Mouse (Mus musculus) heart, embryonic 14.5 days (tissue): ENCODE measurements at regions not wholly inside any gene's neighbourhood (a gene's known extent, or its start where the extent isn't known, plus 50 kb on each side); places are given as distances from the start of the nearest gene placed in this dataset.

Source experiments
- ATAC-seq: fragments of 200-750 bp; cut with Nextera tagmentation; 2 replicates; pipeline ENCODE4 v1.8.0; 2017; ENCODE audit warnings: low read depth, moderate TSS enrichment; ENCODE audit not compliant: insufficient number of reproducible peaks, insufficient read depth, low FRiP score
- H3K27ac ChIP-seq, 2 experiments: fragments of 200-500 bp in 1 of 2; fragments of 300-500 bp in 1 of 2; sonication (generic) in 1 of 2; replicated peaks in 1 of 2; 2 replicates each; pipeline ENCODE4 v1.5.1; 2012 to 2014; ENCODE audit warnings: low read depth in 2 of 2, low read length in 2 of 2, control low read depth in 1 of 2, mild to moderate bottlenecking in 1 of 2, mixed read lengths in 1 of 2; ENCODE audit not compliant: control insufficient read depth in 1 of 2, insufficient read depth in 1 of 2
- H3K27me3 ChIP-seq: fragments of 300-500 bp; sonication (generic); 2 replicates; pipeline ENCODE4 v1.6.1; 2014; ENCODE audit warnings: mild to moderate bottlenecking, low read length, control low read depth; ENCODE audit not compliant: control insufficient read depth, insufficient read depth
- H3K36me3 ChIP-seq: fragments of 300-500 bp; sonication (generic); 2 replicates; pipeline ENCODE4 v1.6.1; 2014; ENCODE audit warnings: mild to moderate bottlenecking, control low read depth, low read length, mixed read lengths; ENCODE audit not compliant: control insufficient read depth, insufficient read depth
- H3K4me1 ChIP-seq, 2 experiments: fragments of 200-500 bp in 1 of 2; fragments of 300-500 bp in 1 of 2; sonication (generic) in 1 of 2; 2 replicates each; pipeline ENCODE4 v1.6.1; 2012 to 2014; ENCODE audit warnings: low read length in 2 of 2, control low read depth in 1 of 2, mixed read lengths in 1 of 2; ENCODE audit not compliant: control insufficient read depth in 2 of 2, insufficient read depth in 2 of 2
- H3K4me2 ChIP-seq: fragments of 300-500 bp; sonication (generic); 2 replicates; pipeline ENCODE4 v1.6.1; 2014; ENCODE audit warnings: mild to moderate bottlenecking, low read length
- H3K4me3 ChIP-seq, 2 experiments: fragments of 200-500 bp in 1 of 2; fragments of 300-500 bp in 1 of 2; sonication (generic) in 1 of 2; 2 replicates each; pipeline ENCODE4 v1.5.1; 2012 to 2014; ENCODE audit warnings: low read length in 2 of 2, mild to moderate bottlenecking in 2 of 2, control low read depth in 1 of 2, low read depth in 1 of 2, moderate library complexity in 1 of 2; ENCODE audit not compliant: control insufficient read depth in 1 of 2, insufficient read depth in 1 of 2
- H3K9ac ChIP-seq: fragments of 300-500 bp; sonication (generic); 2 replicates; pipeline ENCODE4 v1.6.1; 2014; ENCODE audit warnings: mild to moderate bottlenecking, low read length
- H3K9me3 ChIP-seq: fragments of 300-500 bp; sonication (generic); 2 replicates; pipeline ENCODE4 v1.6.1; 2016; ENCODE audit warnings: low read length, control low read depth; ENCODE audit not compliant: control insufficient read depth
- WGBS: fragments of 180-500 bp; shearing (Covaris S2); extraction: QIAGEN DNeasy Blood & Tissue Kit; methylation state at CpG from one replicate; pipeline ENCODE4 v1.1.7; 2014; 5-methylcytosine and 5-hydroxymethylcytosine counted together

DNA sequence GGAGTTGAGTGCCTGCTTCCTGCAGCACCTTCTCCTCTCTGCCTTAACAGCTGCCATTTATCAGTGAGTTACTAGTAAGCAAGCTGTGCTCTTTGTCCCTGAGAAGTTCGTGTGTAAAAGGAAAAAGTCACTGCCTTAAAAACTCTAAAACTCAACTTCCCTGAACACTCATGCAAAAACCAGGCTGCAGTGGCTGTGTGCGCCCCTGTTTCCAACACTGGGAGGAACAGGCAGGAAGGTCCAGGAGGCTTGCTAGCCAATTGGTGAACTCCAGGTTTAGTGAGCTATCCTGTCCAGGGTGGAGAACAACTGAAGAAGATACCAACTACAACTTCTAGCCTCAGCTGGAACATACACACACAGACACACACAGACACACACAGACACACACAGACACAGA, 81.0 kb upstream of the Parp11 start:
- Histone ChIP-seq H3K9ac (no peak overlapping the region), H3K4me2 (no peak overlapping the region), H3K27me3 (no peaks in the 10 kb centered on the region), H3K9me3 (no peaks in the 10 kb centered on the region), H3K36me3 (no peaks in the 10 kb centered on the region), H3K27ac (no peak overlapping the region), H3K4me1 (peaks cover 9 to 13% of the 10 kb centered on the region in 2 experiments; a peak in 3 of 4 replicates), H3K4me3 (no peak overlapping the region)
- WGBS, result 48% methylated on average over 2 of the region's 2 CpGs
- no peak for ATAC-seq

DNA sequence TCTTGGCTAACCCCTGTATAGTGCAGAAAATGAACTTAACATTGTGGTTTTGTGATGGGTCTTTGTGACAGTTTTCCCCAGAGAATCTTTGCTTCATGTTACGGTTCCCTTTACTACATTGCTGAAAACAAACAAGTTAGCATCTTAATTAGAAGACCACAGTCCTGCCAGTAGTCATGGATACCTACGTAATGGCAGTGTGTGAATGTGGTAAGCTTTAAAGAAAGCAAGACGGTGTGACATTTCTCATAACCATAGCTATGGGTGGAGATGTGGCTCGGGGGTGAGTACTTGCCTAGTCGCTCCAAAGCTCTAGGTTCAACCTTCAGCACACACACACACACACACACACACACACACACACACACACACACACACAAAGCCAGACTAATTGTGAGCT, 73.6 kb upstream of the Parp11 start:
- no peak for ATAC-seq
- Histone ChIP-seq H3K27me3 (no peaks in the 10 kb centered on the region), H3K4me3 (no peak overlapping the region), H3K9me3 (no peaks in the 10 kb centered on the region), H3K4me2 (no peak overlapping the region), H3K9ac (no peak overlapping the region), H3K36me3 (no peaks in the 10 kb centered on the region), H3K27ac (no peak overlapping the region), H3K4me1 (peaks cover 29 to 35% of the 10 kb centered on the region in 2 experiments)
- 89% methylated on average over 5 of the region's 5 CpGs for WGBS

- 0 out of 4 replicates have a peak overlapping the region, but pooled peaks of 1 of the 2 experiments have one; percentile 49 for H3K27ac ChIP-seq
- H3K4me3 ChIP-seq, result no peak overlapping the region
- WGBS, result 79% methylated on average over 13 of the region's 13 CpGs
- H3K36me3 ChIP-seq, result no peaks in the 10 kb centered on the region
- H3K27me3 ChIP-seq, result no peaks in the 10 kb centered on the region
- no peak overlapping the region for H3K9ac ChIP-seq
- H3K9me3 ChIP-seq, result no peaks in the 10 kb centered on the region
- H3K4me2 ChIP-seq, result no peak overlapping the region; the same call in 1 of the 2 replicates
- H3K4me1 ChIP-seq, result peaks cover 31 to 35% of the 10 kb centered on the region in 2 experiments
- no peak for ATAC-seq
Measured at GRCm38 (mm10) chr6:127373797-127374463, 72.7 kb upstream of the Parp11 start.

DNA sequence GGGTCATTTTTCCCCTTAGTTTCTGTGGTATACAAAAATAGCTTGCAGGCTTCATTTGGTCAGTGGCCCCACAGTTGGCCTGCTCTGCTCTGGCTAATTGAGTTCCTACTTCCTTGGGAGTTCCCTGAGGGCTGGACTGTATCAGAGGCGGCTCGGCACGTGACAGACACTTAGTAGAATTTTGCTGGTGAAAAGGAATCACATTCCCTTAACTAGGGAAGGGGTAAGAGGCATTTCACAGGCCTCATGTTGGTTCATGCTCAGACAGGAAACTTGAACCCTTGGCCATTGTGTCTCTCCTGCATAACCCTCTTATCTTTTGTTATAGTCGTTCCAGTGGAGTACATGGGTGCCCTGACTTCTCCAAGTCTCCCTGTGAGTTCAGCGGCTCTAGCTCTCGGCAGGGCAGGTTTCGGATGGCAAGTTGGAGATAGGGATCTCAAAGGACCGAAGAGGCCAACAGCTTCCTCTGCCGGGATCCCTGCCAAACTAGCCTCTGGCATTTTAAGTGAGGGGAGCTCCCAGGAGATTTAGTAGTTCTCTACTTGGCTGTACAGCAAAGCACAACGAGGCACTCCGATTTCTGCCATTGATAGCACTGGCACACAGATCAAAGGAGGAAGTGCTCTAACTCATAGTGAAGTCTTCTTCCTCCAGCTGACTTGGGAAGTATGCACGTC, 72.0 kb upstream of the Parp11 start:
- 6% methylated on average over 12 of the region's 12 CpGs for WGBS
- Histone ChIP-seq H3K4me3 (no peak overlapping the region), H3K9me3 (no peaks in the 10 kb centered on the region), H3K27ac (peak overlapping the region in 1 of 2 experiments; percentile 49; a peak in 1 of 4 replicates), H3K36me3 (no peaks in the 10 kb centered on the region), H3K4me1 (peaks cover 31 to 35% of the 10 kb centered on the region in 2 experiments), H3K9ac (no peak overlapping the region), H3K4me2 (peak overlapping the region; percentile 18; the same call in 1 of the 2 replicates), H3K27me3 (no peaks in the 10 kb centered on the region)
- 0 out of 2 replicates have a peak, but pooled peaks have one; percentile 38 for ATAC-seq

GRCm38 (mm10) chr6:127375144-127375529, 71.5 kb upstream of the Parp11 start:
- no peak for ATAC-seq
- H3K27ac ChIP-seq, result peak overlapping the region; percentile 5 to 35; a peak in 1 of 4 replicates
- no peaks in the 10 kb centered on the region for H3K36me3 ChIP-seq
- H3K4me1 ChIP-seq, result peaks cover 31 to 35% of the 10 kb centered on the region in 2 experiments
- no peak overlapping the region for H3K4me2 ChIP-seq
- H3K4me3 ChIP-seq, result no peak overlapping the region
- H3K9me3 ChIP-seq, result no peaks in the 10 kb centered on the region
- 77% methylated on average over 2 of the region's 2 CpGs for WGBS
- H3K9ac ChIP-seq, result no peak overlapping the region
- no peaks in the 10 kb centered on the region for H3K27me3 ChIP-seq

GRCm38 (mm10) chr6:127375711-127376199, 70.9 kb upstream of the Parp11 start:
- no peaks in the 10 kb centered on the region for H3K36me3 ChIP-seq
- 14% methylated on average over 8 of the region's 8 CpGs for WGBS
- H3K9me3 ChIP-seq, result no peaks in the 10 kb centered on the region
- peak overlapping the region; percentile 9 to 35; a peak in 3 of 4 replicates for H3K27ac ChIP-seq
- no peak overlapping the region for H3K9ac ChIP-seq
- no peaks in the 10 kb centered on the region for H3K27me3 ChIP-seq
- H3K4me1 ChIP-seq, result peaks cover 31 to 35% of the 10 kb centered on the region in 2 experiments
- ATAC-seq, result peak; percentile 48; the same call in 1 of the 2 replicates
- H3K4me2 ChIP-seq, result 0 out of 2 replicates have a peak overlapping the region, but pooled peaks have one; percentile 13
- no peak overlapping the region for H3K4me3 ChIP-seq

DNA sequence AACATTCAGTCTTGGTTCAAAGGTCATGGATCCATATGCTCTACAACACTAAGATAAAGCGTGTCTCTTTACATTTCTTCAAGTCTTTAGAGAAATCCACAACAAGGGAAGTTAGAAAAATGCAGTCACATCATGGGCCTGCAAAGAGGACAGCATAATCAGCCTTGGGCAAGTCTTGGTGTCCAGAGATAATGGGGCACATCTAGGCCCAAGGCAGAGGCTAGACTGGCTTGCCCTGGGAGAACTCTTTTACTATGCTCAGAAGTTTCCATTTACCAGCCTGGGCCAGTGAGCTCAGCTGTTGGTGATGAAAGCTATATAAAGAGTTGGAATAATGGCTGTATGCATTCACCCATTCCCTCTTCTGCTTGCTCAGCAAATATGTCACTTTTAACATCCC, 67.9 kb upstream of the Parp11 start:
- H3K27ac ChIP-seq, result no peak overlapping the region
- H3K9ac ChIP-seq, result no peak overlapping the region
- H3K36me3 ChIP-seq, result no peaks in the 10 kb centered on the region
- H3K9me3 ChIP-seq, result no peaks in the 10 kb centered on the region
- no peak overlapping the region for H3K4me3 ChIP-seq
- H3K27me3 ChIP-seq, result no peaks in the 10 kb centered on the region
- ATAC-seq, result no peak
- WGBS, result 91% methylated on average over 1 of the region's 1 CpGs
- peaks cover 31 to 32% of the 10 kb centered on the region in 2 experiments for H3K4me1 ChIP-seq
- no peak overlapping the region for H3K4me2 ChIP-seq
